Mouse (Mus musculus) lung, postnatal 14 days (tissue): ENCODE measurements around the gene Btbd7.

Experiments
- DNase-seq: peaks from one replicate; pipeline ENCODE4 v3.0.0; 2021

Gene Btbd7

DNA sequence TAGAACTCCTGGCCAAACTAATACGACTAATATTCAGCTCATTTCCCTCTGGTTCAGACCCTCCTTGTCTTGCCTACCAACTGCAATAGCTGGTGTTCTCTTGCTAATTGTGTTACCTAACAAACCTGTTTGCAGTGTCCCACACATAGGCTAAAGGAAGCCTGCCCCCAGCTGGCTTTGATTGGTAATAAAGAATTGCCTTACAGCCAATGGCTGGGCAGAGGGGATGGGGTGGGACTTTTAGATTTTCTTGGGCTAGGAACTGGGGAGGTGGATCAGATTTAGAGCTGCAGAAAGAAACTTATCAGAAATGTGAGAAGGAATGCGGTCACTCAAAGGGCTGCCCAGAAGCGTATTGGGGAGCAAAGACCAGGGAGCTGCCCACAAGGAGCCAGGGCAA is 98.8 kb downstream of the Btbd7 start:
- DNase-seq: peak; percentile 18

DNA sequence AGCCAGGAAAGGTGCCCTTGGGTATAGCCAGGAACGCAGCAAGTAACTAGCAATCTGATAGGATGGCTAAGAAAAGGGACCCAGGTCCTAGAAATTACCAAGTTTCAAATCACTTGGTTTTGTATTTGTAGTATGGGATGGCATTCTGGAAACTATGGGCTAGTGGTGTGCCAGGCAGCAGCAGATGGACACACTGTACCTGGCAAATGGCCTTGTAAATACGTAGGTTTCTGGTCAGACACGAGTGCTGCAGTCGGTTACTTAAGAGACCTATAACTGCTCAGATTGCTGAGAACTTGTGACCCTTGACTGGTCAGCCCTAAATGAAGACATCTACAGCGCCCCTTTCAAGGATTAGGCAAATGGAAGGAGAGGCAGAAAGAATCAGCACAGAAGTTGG is 100.1 kb downstream of the Btbd7 start:
- DNase-seq: no peak

DNA sequence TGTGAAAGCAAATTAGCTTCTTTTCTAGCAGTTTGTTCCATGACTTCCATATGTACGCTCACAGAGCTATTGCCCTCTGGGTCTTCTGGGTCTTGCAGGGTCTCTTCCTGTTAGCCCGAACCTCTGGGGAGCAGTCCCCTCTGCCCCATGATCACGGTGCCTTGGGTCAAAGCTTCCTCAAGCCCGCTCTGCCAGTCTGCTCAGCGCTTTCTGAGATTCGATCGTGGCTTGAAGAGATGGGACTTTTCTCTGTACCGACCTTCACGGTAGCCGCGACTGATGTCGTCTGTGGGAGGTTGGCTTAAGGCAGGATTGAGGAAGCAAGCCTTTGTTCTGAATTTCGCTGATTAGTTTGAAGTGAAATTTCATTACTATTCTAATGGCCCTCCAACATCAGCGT is 102.2 kb downstream of the Btbd7 start:
- no peak for DNase-seq

DNA sequence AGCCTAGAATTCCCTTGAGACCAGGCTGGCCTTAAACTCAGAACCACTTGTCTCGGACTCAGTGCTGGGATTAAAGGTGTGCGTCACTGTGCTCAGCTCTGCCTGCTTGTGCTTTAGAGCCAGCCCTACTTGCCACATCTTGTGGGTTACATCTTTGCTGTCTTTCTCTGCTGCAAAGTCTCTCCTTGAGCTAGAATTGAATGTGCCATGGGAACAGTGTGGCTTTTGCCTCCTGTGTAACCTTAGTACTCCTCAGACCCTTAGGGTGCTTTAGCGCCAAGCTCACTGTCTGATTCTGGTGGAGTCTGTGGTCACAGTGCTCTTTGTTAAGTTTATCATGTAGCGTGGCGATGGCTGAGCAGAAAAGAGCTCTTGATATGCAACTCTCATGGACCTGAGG is 105.6 kb downstream of the Btbd7 start:
- DNase-seq: no peak

DNA sequence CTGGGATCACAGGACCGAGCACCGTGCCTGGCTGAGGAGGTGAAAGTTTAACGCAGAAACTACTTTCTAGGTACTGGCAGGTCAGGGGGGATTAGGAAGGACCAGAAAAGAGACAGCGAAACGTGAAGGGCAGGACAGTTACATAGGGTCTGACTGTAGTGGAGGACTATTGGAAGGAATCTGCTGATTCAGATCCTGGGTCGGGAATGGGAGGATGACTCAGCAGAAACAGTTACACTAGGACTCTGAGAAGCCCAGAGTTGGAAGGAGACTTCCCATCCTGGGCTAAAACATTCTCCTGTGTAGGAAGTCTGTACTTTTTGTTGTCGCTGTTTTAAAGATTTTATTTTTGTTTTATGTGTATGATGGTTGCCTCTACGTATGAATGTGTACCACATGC is 106.7 kb downstream of the Btbd7 start:
- DNase-seq: no peak

DNA sequence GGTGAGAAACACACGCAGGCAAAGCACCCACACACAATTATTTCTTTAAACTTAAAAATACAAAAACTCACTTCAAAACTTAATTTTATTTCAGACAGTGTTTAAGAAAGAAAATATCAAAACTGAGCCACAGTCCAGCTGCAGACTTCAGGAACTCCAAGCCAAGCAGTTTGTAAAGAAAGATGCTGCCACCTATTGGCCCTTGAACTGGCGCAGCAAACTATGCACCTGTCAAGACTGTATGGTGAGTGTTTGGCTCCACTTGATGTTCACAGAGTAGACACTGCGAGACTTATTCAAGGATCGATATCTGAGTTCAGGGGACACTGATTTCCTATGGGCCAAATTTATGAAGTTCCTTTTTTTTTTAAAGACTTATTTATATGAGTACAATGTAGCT is 109.3 kb downstream of the Btbd7 start:
- DNase-seq: no peak

DNA sequence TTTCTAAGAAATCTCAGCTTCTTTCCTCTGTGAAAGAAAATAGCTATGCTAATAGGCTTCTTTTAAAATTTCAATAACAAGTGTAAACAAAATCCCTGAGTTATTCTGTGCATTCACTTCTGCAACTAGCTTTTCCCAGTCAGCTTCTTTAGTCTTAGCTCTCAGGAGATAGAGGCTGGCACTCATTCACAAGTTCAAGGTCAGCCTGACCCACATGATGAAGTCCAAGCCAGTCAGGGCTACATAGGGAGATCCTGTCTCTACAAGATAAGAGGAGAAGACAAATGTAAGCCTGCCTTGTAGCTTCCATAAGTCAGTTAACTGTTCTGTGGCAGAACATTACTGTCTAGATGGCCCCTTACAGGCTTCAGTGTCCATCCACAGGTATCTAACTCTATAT is 114.6 kb downstream of the Btbd7 start:
- DNase-seq: no peak

DNA sequence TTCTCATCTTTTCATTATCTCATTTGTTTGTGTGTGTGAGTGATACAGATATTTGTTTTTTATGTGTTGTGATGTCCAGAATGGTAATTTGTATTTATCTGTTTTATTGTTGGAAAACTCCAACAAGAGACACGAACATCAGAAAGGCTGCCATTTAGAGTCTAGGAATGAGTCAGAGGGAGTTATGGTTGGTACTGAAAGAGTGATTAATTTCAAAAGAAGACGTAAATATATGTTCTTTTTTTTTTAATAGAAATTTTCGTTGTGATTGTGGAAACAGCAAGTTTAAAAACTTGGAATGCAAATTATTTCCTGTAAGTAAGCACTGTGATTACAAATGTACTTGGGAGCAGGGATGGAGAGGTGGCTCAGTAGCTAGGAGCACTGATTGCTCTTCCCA is 116.6 kb downstream of the Btbd7 start:
- DNase-seq: no peak

DNA sequence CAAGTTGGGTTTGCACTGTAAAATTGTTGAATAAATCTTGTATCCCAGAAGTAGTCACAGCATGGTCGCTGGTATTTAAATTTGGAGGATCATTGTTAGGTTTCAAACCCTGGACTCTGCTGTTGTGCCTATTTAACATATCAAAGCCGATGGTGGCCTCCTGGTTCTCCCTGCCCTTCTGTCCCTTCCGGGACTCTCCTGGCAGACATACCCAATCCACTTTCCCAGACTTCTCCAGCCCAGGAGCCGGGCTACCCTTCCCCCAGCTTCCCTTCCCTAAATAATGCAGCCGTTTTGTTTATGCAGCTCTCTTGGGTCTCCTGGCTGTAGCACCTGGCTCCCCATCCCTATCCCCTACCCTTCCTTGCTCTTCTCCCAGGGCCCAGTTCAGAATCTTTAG is 119.3 kb downstream of the Btbd7 start:
- no peak for DNase-seq

DNA sequence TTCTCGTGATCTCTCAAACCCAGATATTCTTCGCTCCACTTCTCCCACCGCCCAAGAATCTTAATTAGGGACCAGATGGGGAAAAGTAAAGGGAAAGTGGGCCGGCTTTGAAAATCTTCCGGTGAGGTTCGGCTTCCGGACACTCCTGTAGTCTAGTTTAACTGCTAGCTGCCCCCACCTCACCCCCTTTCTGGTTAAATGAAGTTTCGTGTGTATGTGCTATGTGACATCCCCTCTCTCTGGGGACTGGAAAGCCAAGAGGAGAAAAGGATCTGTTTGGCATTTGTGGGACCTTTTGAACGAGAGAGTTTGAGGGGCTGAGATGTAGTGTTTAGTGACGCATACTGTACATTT is 119.9 kb downstream of the Btbd7 start, which contains the start of gene Gm20604:
Gm20604 (minus strand) TSS at position 270 of the 354 bp plus-strand sequence.
- DNase-seq: no peak

DNA sequence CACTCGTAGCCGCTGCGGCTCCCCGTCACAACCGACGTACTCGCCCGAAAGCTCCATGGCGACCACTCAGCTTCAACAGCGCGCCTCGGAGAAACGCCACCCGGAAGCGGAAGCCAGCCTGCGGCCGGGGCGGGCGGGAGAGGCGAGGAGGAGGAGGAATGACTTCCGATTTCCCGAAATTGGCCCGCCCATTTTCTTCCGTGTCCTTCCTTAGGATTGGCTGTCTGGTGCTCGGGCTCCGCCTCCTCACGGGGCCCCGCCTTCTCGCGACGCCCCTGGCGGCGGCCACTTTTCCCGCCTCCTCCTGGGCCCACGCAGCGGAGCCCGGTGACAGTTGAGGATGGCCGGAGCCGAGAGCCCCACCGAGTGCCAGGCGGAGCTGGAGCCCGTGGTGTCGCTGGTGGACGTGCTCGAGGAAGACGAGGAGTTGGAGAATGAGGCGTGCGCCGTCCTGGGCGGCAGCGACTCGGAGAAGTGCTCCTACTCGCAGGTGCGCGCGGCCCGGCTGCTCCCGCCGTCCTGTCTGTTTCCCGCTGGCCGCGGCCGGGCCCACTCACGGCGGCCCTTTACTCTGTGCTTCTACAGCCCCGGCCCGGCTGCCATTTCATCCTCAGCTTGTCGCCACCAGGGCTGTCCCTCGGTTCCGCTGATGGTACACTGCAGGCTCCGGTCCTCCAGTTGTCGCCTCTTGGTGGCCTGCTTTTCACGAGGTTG is 120.4 kb downstream of the Btbd7 start, which contains the start of the genes Gm28051, Gon7 and Ubr7:
Gm28051 (minus strand) TSS at position 77 of the 714 bp plus-strand sequence.
Gon7 (minus strand) TSS at position 115 of the 714 bp plus-strand sequence.
Ubr7 (plus strand) TSS at position 279 of the 714 bp plus-strand sequence.
- DNase-seq: peak; percentile 97

DNA sequence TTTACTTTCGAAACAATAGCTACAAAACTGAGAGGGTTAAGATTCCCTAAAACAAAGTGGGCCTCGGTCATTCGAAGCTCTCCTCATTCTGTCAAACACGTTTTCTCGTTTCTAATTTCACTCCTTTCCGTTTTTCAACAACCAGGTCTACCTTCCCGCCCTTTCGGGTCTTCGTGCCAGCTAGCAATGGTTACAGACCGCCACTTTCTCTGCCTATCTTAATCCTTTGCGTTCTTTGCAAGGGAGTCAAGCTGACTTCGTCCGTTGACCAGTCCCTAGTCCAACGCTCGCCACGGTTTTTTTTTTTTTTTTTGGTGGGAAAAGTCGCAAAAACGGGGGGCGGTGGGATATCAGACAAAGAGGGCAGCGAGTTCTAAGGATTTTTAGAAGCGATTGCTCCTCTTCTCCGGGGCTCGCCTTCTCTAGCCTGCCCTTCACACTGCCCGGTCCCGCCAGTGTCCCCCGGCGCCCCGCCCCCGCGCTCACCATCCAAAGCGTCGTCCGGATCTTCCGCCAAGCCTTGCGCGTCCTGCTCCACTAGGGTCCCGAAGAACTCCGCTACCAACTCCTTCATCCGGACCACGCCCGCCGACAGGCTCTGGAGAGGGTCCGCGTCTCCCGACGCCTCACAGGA is 121.1 kb downstream of the Btbd7 start:
- DNase-seq: peak; percentile 88

DNA sequence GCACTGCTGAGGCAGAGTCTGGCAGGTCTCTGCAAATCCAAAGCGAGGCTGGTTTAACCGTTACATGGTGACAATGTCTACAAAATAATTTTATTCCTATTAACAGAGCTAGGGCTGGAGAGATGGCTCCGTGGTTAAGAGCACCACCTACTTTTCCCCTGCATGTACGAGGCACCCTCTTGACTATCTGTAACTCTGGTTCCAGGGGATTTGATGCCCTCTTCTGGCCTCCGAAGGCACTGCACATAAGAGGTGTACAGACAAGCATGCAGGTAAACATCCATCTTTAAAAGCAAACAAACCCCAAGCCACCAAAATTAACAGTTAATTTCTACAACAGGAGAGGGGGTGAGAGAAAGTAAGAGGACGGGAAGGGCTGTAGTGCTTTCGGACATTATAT is 122.0 kb downstream of the Btbd7 start:
- DNase-seq: peak; percentile 29

DNA sequence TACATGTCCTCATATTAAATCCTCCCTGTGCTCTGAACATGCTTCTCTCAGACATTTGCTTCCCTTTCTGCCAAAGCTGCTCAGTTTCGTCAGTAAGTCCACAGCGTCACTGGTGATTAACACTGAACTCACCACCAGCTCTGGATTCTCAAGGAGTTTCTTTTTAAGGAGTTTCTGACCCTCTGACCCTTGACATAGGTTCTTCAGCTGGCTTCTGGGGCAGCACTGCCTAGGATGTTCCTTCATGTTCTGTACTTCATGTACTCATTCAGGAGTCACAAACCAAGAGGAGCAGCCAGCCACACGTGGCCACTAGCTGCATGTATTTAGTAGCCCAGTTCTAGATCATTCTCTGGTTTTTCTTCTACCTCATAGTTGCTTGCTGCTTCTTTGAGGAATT is 130.0 kb downstream of the Btbd7 start:
- DNase-seq: no peak

DNA sequence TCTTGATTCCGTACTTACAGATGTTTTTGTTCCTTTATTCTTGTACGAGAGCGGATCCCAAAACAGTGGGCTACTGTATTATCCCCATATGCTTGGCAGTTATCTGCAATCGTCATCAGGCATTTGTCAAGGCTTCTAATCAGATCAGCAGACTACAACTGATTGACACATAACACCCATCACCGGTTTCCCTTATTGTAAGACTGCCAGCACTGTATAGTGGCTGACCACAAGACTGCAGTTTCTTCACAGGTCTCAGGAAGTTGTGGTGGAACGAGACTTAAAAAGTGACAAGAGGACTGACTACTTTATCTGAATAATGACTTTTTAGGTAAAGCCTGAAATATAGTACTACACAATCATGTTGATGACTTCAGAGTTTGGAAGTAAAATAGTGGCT is 133.4 kb downstream of the Btbd7 start:
- no peak for DNase-seq

DNA sequence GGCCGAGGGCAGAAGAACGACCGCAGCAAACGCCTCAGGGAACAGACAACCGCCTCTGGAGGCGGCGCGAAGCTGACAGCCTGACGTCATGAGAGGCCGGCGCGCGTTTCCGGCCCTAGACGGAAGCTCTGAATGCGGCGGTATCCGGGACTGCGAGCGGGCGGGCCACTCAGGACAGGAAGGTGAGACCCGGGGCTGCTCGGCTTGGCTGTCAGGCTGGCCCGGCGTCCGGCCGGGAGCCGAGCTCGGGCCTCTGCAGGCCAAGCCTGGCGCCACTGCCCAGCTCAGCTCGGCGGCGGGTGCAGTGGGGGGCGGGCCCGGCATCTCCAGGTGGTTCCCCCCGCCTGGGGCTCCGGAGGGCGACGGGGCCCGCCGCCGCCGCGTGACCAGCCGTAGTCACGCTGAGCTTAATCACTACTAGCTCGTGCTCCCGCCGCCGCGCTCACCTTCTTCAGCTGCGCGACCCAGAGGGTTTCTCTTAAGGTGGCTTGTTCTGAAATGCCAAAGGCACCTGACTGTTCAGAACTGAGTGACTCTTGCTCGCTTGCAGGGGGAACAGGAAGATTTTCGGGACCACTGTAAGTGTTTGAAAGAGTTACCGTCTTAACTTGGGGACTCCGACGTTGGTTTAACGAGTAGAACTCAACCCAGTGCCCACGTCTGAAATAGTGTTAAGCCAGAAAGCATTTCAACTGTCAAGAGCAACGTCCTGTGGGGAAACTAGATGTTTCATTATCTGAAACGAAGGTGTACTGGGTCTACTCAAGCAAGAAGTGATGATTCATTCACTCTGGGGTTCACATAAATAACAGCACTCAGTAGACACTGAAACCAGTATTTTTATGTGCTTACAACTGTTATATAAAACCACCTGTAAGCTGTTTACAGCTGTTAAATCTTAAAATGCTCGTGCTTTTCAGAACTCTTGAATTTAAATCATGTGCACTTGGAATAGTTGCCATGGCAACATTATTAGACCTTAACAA is 134.4 kb downstream of the Btbd7 start, which contains the start of the genes Moap1 and Tmem251:
Moap1 (minus strand) TSS at position 73 of the 986 bp plus-strand sequence.
Tmem251 (plus strand) TSS at position 174 of the 986 bp plus-strand sequence.
- DNase-seq: peak; percentile 91

DNA sequence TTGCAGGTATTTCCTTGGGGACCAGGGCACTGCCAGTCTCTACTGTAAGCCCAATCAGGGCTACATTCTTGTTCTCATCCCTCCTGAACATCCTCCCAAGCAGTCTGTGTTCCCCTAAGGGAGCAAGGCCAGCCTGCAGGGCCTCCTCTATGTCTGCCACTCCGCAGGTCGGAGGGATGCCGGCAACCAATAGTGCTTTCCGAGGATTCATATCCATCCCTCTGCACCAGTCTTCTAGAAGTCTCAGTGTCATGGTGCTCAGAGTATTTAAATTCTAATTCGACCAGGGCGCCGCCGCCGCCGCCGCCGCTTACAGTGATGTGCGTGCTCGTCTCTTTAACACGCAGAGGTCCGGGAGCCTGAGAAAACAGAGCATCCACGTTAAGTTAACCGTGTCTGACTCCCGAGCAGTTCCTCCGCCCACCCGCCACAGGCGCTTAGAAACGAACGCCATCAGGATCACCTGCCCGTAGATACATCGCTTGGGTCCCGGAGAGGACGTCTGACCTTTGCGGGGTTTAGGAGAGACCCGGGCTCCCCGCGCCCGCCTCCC is 135.2 kb downstream of the Btbd7 start:
- no peak for DNase-seq

DNA sequence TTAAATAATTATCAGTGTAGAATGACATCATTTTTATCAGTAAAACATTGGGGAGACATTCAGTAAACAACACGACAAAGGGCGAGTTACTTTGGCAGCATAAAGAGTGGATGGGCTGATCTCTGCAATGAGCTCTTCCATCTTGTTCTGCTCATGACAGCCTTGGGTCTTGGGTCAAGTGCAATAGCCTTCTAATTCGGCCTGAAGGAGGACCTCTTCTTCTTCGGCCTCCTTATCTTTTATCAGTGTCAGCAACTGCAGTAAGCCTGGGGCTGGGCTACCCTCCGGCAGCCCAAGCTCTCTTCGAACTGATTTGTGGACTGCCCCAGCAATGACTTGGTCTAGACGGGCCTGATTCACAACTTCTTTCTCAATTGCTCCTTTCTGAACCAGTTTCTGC is 136.2 kb downstream of the Btbd7 start:
- no peak for DNase-seq

DNA sequence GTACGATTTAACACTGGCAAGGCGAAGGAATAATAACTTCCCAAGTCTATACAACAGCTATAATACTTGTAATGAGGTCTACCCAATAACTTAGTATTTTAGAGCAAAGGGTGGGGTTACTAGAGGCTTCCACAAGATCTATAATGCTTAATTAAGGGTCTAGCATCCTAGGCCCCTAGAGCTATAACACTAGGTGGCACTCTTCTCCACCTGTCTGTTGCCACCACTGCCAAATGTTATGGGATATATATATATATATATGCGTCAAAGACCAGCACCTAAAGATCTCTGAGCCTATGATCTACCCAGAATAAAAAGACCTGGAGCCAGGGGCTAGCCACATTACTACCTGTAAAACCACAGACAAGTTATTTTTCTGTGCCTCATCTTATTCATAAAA is 138.0 kb downstream of the Btbd7 start:
- DNase-seq: no peak

DNA sequence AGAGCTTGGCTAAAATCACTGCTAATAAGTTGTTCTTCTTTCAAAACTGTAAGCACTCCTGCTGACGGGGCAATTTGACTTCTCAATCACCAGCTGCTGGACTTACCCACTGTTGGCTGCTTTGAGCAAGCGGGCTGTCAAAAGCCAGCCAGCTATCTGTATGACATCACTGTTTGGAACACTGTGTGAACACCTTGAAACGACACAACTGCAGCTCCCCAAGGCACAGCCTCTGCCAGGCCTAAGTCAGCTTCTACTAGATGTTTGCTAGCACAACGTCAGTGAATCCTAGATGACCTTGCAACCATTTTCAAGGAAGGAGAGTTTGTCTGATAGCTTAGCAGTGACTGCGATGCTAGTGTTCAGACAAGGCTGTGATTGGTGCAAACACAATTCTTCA is 139.2 kb downstream of the Btbd7 start:
- DNase-seq: no peak

DNA sequence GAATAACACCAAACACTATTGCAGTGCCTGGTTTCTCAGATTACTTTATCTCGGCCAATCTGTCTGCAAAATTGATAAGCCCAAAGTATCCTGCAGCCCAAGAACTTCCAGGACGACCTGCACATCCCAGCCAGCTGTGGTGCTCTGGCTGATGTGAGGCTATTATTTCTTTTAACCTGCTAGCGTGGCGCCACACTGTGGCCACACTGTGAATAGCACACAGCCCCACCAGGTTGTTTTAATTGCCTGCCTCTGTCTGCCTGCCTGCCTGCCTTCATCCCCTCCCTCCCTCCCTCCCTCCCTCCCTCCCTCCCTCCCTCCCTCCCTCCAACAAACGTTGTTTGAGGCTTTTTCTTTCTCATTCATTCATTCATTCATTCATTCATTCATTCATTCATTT is 144.9 kb downstream of the Btbd7 start:
- DNase-seq: peak; percentile 63

DNA sequence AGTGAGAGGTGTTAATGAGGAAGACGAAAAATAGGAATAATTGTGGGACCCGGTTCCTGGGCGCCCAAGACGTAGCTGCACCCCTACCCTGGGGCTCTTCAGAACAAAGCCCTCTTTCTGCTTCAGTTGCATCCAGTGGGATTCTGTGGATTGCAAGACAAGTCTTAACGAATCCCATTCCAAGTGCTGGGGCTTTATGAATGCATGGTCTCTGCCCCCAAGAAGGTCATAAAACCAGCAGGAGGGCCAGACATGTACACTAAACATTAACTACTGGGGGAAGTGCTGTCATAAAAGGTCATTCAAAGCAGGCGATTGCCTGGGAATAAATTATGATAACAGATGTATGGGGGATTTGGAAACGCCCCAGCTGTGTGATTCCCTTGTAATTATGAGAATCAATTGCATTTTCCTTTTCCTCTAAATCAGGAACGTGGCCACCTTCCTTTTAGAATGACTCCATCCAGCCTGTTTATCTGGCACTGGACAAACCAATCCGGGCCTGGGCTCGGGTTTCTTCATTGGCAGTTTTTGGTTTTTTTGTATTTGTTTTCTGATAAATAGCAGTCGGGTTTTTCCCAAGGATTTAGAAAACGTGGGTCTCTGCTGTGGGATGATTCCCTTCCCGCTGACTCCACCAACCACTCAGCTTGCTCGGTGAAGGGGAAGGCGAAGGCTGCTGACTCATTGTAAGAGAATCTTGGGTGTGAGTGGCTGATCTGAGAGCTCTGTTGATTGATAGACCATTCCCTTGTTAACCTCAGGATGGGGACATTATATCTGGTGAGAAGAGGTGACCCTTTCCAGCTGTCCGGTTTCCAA is 147.3 kb downstream of the Btbd7 start:
- no peak for DNase-seq
